Mouse (Mus musculus) intestine, embryonic 14.5 days (tissue): ENCODE measurements around the gene Alg5. TPM values are rescaled to one million over a fixed set of nuclear protein-coding genes. Genes with fewer than 3 reads are reported as not detected.

Experiments
- ATAC-seq: fragments of 200-750 bp; cut with Nextera tagmentation; replicated peaks from 2 replicates; pipeline ENCODE4 v1.8.0; 2017; ENCODE audit warnings: low read depth, moderate number of reproducible peaks, moderate TSS enrichment, moderate library complexity; ENCODE audit not compliant: low FRiP score, low TSS enrichment
- DNase-seq: peaks from one replicate; pipeline ENCODE4 v3.0.0-alpha.2; 2018; ENCODE audit warnings: low spot score
- H3K27ac ChIP-seq: fragments of 300-500 bp; sonication (generic); 2 replicates; pipeline ENCODE4 v1.5.1; 2014; ENCODE audit warnings: low read depth, mild to moderate bottlenecking, control low read depth
- H3K27me3 ChIP-seq: fragments of 300-500 bp; sonication (generic); replicated peaks from 2 replicates; pipeline ENCODE4 v1.6.1; 2014; ENCODE audit warnings: low read length, control low read depth; ENCODE audit not compliant: control insufficient read depth, insufficient read depth
- H3K36me3 ChIP-seq: fragments of 300-500 bp; sonication (generic); 2 replicates; pipeline ENCODE4 v1.6.1; 2014; ENCODE audit warnings: low read length, control low read depth; ENCODE audit not compliant: control insufficient read depth, insufficient read depth
- H3K4me1 ChIP-seq: fragments of 300-500 bp; sonication (generic); replicated peaks from 2 replicates; pipeline ENCODE4 v1.6.1; 2014; ENCODE audit warnings: low read length, control low read depth, mixed read lengths; ENCODE audit not compliant: control insufficient read depth, insufficient read depth
- H3K4me2 ChIP-seq: fragments of 300-500 bp; sonication (generic); 2 replicates; pipeline ENCODE4 v1.6.1; 2014; ENCODE audit warnings: low read length
- H3K4me3 ChIP-seq: fragments of 300-500 bp; sonication (generic); 2 replicates; pipeline ENCODE4 v1.5.1; 2014; ENCODE audit warnings: low read depth, low read length, control low read depth, mixed read lengths
- H3K9ac ChIP-seq: fragments of 300-500 bp; sonication (generic); 2 replicates; pipeline ENCODE4 v1.6.1; 2014; ENCODE audit warnings: mild to moderate bottlenecking, low read length
- H3K9me3 ChIP-seq: fragments of 300-500 bp; sonication (generic); 2 replicates; pipeline ENCODE4 v1.6.1; 2016; ENCODE audit warnings: low read length, control low read depth; ENCODE audit not compliant: control insufficient read depth
- WGBS: fragments of 180-500 bp; shearing (Covaris S2); extraction: QIAGEN DNeasy Blood & Tissue Kit; methylation state at CpG from one replicate; pipeline ENCODE4 v1.1.7; 2014; 5-methylcytosine and 5-hydroxymethylcytosine counted together
- polyA plus RNA-seq: library from polyadenylated mRNA; unstranded; fragments of >200 nt; fragmentation: Nextera tagmentation; extraction: Ambion mirVana; gene quantifications from 2 replicates; pipeline ENCODE4 v1.2.1, GENCODE M21; 2014

Gene Alg5
- polyA plus RNA-seq, 1 experiment from 2014 or later, result 58.3 TPM

DNA sequence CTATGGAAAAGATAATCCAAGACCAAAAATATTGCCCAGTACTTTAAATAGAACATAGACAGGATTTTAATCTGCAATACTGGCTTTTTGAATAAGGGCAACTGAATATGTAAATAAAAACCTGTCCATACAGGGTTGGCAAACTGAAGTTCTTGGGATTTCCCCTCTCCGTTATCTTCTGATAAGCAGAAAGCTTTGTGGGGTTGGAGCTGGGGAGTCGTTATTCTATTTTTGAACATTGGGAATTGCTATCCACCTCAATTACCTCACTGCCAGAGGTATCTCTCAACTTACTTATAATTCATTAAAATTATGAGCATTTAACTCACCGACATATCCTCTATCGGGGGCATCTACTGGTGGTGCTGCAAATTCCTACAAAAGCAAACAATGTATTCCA, 3.0 kb upstream of the Alg5 start:
- ATAC-seq (no peak), DNase-seq (no peak)
- H3K4me2 ChIP-seq, result no peak overlapping the region
- 84% methylated on average over 4 of the region's 4 CpGs for WGBS
- no peak overlapping the region for H3K9ac ChIP-seq
- no peak overlapping the region for H3K27ac ChIP-seq
- no peaks in the 10 kb centered on the region for H3K9me3 ChIP-seq
- H3K27me3 ChIP-seq, result no peaks in the 10 kb centered on the region
- no peaks in the 10 kb centered on the region; the same call in 1 of the 2 replicates for H3K4me1 ChIP-seq
- H3K4me3 ChIP-seq, result no peak overlapping the region
- H3K36me3 ChIP-seq, result peaks cover 57% of the 10 kb centered on the region

DNA sequence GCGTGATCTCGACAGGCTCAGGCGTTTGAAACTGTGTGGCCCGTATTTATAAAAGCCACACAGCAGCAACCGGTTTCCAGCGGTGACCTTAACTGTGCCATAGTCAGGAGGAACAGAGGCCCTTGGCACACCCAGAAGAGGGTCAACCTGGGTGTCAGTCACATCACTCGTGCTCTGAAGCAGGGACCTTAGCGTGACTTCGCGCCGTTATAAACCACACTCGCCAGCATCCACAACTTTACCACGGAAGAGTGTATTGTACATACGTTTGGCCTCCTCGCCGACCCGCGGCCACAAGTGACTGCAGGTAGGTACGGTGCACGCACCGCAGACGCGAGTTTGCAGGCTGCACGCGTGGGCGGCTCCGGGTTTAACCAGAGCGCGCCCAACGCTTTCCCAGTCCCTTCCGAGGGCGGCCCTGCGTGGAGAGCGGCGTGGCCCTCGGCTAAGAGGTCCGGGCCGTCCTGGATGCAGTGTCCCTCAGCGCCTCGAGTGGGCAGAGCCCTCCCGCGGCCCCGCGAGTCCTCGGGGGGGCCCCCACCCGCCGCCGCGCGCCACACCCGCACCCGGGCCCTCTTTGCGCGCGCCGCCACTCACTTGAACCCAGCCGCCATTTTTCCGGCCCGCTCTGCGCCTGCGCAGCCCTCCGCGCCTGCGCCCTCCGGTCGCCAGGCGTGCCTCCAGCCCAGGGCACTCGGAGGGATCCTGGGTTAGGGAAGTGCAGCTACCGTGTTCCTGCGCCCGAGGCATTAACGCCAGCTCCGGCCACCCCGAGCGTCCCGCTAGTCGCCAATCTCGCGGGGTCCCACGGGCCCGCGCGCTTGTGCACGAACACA, 710 bp upstream of the Alg5 start:
- Histone ChIP-seq H3K4me2 (peak overlapping the region; percentile 87), H3K36me3 (peaks cover 45% of the 10 kb centered on the region), H3K27ac (peak overlapping the region; percentile 99), H3K4me3 (peak overlapping the region; percentile 91), H3K27me3 (no peaks in the 10 kb centered on the region), H3K9ac (peak overlapping the region; percentile 94), H3K4me1 (no peaks in the 10 kb centered on the region; the same call in 1 of the 2 replicates), H3K9me3 (no peaks in the 10 kb centered on the region)
- under 1% methylated on average over 78 of the region's 84 CpGs for WGBS
- ATAC-seq (peak; percentile 93), DNase-seq (peak; percentile 93)

DNA sequence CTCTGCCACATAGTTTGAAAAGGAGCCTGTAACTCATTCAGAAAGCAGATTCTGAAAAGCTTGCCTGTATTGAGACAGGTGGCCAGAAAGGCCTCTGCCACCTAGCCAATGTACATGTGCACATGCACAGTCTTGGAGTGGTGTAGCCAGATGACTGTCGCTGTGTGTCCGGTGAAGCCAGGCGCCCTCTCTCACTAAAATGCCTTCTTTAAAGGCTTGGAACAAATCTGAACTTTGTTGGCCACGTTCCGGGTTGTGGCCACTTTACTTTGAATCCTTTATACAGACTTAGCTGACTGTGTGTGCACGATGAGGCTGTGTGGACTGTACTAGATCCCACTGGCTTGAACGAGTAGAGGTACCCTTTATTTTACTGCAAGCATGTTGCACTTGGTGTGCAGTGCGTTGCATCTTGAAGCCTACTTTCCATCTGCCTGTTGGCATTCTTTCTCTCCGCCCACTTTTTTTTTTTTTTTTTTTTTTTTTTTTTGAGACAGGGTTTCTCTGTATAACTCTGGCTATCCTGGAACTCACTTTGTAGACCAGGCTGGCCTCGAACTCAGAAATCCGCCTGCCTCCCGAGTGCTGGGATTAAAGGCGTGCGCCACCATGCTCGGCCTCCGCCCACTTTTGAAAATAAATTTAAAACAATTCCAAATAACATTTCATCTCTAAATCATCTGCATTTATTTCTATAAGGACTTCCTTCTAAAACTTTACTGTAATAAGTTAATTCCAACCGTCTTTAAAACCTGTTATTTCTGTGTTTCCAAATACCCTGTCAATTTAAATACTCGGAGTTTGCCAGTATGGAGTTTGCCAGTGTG, 975 bp downstream of the Alg5 start:
- 55% methylated on average over 18 of the region's 18 CpGs for whole genome bisulfite sequencing
- Histone ChIP-seq H3K36me3 (peaks cover 43% of the 10 kb centered on the region), H3K27me3 (no peaks in the 10 kb centered on the region), H3K4me2 (peak overlapping the region; percentile 87), H3K4me3 (peak overlapping the region; percentile 91), H3K4me1 (no peaks in the 10 kb centered on the region; the same call in 1 of the 2 replicates), H3K9me3 (no peaks in the 10 kb centered on the region), H3K9ac (peak overlapping the region; percentile 94), H3K27ac (peak overlapping the region; percentile 99; the same call in 1 of the 2 replicates)
- ATAC-seq (no peak), DNase-seq (peak; percentile 68)

DNA sequence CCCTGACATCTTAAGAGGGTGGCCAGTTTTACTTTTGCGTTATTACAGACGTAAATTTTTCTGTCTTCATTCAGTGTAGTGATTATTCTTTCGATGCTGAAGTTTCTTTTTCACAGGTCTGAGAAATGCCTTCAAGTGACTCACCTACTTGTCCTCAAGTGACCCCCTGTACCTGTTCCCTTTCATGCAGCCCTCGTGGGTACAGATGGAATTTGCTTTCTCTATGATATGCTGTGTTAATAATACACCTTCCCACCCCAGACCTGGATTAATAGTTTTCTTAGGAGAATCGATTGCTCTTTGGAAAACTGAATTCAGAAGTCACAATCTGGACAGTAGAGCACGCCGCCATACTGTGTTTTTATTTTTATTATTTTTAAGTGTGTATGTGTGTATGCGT, 2.0 kb downstream of the Alg5 start:
- Histone ChIP-seq H3K4me1 (no peaks in the 10 kb centered on the region; the same call in 1 of the 2 replicates), H3K4me2 (no peak overlapping the region), H3K9me3 (no peaks in the 10 kb centered on the region), H3K9ac (no peak overlapping the region), H3K36me3 (peaks cover 44% of the 10 kb centered on the region), H3K4me3 (no peak overlapping the region), H3K27ac (no peak overlapping the region), H3K27me3 (no peaks in the 10 kb centered on the region)
- ATAC-seq, result no peak
- DNase-seq, result no peak
- 92% methylated on average over 8 of the region's 8 CpGs for WGBS

DNA sequence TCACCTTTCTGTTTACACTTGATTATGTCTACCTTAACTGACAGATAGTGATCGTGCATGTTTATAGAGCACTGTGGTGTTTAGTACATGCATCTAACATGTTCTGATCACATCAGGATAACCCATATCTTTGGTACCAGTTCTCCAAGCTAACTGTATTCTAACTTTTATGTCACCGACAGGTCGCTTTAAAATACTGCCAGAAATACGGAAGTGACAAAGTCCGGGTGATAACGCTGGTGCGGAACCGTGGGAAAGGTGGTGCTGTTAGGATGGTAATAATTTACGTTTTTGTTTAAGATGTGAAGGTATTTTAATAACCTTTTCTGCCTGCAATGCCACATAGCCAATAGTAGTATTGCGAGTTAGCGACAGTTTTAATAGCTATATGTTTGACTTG, 6.6 kb downstream of the Alg5 start:
- WGBS, result 94% methylated on average over 11 of the region's 11 CpGs
- ATAC-seq, result no peak
- DNase-seq, result no peak
- no peak overlapping the region for H3K4me3 ChIP-seq
- H3K27me3 ChIP-seq, result no peaks in the 10 kb centered on the region
- H3K9ac ChIP-seq, result no peak overlapping the region
- no peaks in the 10 kb centered on the region for H3K4me1 ChIP-seq
- peaks cover 78% of the 10 kb centered on the region for H3K36me3 ChIP-seq
- no peak overlapping the region for H3K4me2 ChIP-seq
- no peak overlapping the region for H3K27ac ChIP-seq
- H3K9me3 ChIP-seq, result no peaks in the 10 kb centered on the region

DNA sequence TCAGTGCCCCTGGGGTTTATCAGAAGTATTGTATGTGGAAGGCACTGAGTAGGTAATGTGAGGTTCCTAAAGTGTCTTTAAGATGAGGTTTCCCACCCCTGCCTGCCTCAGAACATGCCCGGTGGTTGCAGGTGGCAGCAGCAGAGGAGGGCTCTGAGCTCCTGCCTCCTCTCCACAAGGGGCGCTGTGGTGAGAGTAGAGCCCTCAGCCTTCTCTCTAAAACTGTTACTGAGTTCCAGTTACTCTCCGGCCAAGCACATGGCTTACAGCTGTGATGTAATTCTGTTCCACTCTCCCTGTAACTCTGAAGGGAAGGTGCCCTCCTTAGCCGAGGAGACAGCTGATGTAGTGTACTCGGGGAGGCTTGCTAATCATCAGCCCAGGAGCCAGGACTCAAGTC, 10.5 kb downstream of the Alg5 start:
- no peak; the same call in 1 of the 2 replicates for ATAC-seq
- WGBS, result 63% methylated on average over 5 of the region's 5 CpGs

DNA sequence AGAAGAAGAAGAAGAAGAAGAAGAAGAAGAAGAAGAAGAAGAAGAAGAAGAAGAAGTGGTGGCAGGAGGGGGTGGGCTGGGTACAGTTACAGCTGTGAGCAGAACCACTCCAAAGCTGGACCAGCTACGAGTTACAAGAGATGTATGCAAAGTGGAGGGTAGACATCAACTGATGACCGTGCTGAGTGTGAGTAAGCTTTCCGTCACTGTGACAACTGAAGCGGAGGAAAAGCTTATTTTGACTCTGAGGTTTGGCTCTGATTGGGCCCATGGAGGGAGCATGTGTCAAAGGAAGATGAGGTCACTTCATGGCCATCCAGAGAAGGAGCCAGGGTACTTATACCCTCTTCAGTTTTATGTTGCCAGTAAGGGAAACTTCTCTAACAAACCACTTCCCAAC, 18.1 kb downstream of the Alg5 start:
- no peaks in the 10 kb centered on the region for H3K27me3 ChIP-seq
- WGBS, result 76% methylated on average over 4 of the region's 4 CpGs
- H3K4me3 ChIP-seq, result no peak overlapping the region
- no peaks in the 10 kb centered on the region for H3K9me3 ChIP-seq
- peaks cover 11% of the 10 kb centered on the region; the same call in 1 of the 2 replicates for H3K4me1 ChIP-seq
- no peak overlapping the region for H3K27ac ChIP-seq
- DNase-seq (no peak), ATAC-seq (no peak)
- H3K9ac ChIP-seq, result no peak overlapping the region
- H3K4me2 ChIP-seq, result no peak overlapping the region
- H3K36me3 ChIP-seq, result peaks cover 30% of the 10 kb centered on the region

More for the DNA sequence above, 10.5 kb downstream of the Alg5 start:
- H3K4me2 ChIP-seq, result no peak overlapping the region
- no peaks in the 10 kb centered on the region for H3K27me3 ChIP-seq
- peaks cover 98% of the 10 kb centered on the region for H3K36me3 ChIP-seq
- H3K4me1 ChIP-seq, result no peaks in the 10 kb centered on the region
- no peak overlapping the region for H3K27ac ChIP-seq
- no peak for DNase-seq
- H3K9ac ChIP-seq, result no peak overlapping the region
- no peak overlapping the region for H3K4me3 ChIP-seq
- H3K9me3 ChIP-seq, result no peaks in the 10 kb centered on the region

DNA sequence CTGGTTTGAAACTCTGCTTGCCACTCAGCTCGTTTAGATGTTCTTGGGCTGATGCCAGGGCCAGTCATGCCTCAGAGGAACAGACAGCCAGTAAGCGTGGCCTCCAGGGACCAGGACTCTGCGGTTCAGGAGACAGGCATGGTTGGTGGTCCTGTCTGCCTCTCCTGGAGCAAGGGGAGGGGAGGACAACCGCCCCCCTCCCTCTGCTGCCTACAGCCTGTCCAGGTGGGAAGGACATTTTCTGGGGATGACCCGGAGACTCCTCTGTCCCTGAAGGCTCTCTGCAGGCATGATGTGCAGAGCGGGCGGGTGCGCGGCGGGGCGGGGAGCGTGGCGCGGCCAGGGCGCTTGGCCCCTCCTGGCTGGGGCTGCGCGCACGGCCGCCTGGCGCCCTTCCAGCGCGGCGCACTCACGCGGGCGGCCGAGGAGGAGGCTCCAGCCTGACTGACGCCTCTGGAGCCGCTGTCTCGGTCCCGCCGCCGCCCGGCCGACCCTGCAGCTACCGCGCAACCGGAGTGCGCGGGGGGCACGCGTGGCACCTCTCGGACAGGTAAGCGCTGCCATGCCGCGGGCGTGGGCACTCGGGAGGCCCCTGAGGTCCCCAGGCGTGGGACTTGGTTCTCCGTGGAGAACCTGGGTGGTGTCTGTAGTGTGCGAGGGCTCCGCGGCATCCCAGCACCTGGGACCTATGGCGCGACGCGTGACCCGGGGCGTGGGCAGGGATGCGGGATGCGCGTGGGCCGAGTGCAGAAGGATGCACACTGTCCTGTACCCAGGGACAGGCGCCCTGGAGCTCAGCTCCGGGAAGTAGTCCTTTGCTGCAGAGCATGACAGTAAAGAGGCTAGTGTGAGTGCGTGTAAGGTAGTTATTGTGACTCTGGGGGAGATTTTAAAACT, 20.1 kb downstream of the Alg5 start, which contains the start of gene Smad9:
Gene Smad9 (plus strand): TSS at position 438 of the 897 bp plus-strand sequence.
- Histone ChIP-seq H3K27ac (peak within 1 kb of the TSS; percentile 77), H3K4me3 (peak within 1 kb of the TSS; percentile 55), H3K36me3 (peaks cover 10% of the 10 kb centered on the region), H3K4me1 (peaks cover 11% of the 10 kb centered on the region; the same call in 1 of the 2 replicates), H3K9ac (peak within 1 kb of the TSS; percentile 60), H3K4me2 (peak within 1 kb of the TSS; percentile 73), H3K9me3 (no peaks in the 10 kb centered on the region), H3K27me3 (no peaks in the 10 kb centered on the region)
- WGBS, result 1% methylated on average over 56 of the region's 66 CpGs
- peak; percentile 83 for DNase-seq
- peak; percentile 80 for ATAC-seq
